Mouse (Mus musculus) small intestine, adult 2 months (tissue): ENCODE measurements around the gene Rps15a.

Experiments used
- CTCF ChIP-seq: fragments of 200-500 bp; IDR thresholded peaks from 2 replicates; pipeline ENCODE4 v1.5.1; 2012; ENCODE audit warnings: low read depth, mild to moderate bottlenecking, control low read depth, inconsistent platforms, low read length, moderate library complexity, mixed read lengths; ENCODE audit not compliant: insufficient replicate concordance, insufficient read length; ENCODE audit errors: extremely low read depth
- POLR2A ChIP-seq: fragments of 200-500 bp; IDR thresholded peaks from 2 replicates; pipeline ENCODE4 v1.6.1; 2012; ENCODE audit warnings: low read depth, mild to moderate bottlenecking, control low read depth, inconsistent platforms, low read length, moderate library complexity

DNA sequence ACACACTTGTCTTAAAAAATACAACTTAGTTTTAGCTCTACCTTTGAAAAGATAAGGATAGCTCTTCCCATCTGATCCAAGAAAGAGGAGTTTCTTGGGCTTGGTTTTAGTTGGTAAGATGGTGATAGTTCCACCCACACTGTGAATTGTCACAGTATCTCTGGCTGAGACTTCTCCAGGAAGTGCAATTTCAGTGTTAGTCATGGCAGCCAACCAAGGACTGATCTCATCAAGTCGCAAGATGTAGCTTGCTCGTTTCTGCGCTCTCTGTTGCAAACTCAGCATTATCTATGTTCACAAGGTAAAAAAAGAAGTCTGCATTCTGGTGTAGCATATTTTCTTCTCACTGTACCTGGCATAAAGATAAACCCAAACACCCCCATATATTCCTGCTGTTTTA, 44.1 kb upstream of the Rps15a start:
- TF ChIP-seq CTCF (no peak), POLR2A (no peak)
